Mouse (Mus musculus): ENCODE data around the gene Morf4l2.

- TF ChIP-seq CTCF (IDR thresholded peaks at IDR 0.05; ENCODE audit: borderline replicate concordance, insufficient read depth, low read length) (no peak), POLR2A (IDR thresholded peaks at IDR 0.05; ENCODE audit: low read depth, low read length) (no peak)
These were observed 1.2 kb upstream of the Morf4l2 start for GRCm38 (mm10) chrX:136744663-136745062.
